Mouse (Mus musculus) neural tube, embryonic 12.5 days (tissue): Measurements from ENCODE around the gene Prr12. TPM values are rescaled to one million over a fixed set of nuclear protein-coding genes. Genes with fewer than 3 reads are reported as not detected.

ENCODE experiments used
- ATAC-seq: fragments of 200-750 bp; cut with Nextera tagmentation; 2 replicates; pipeline ENCODE4 v1.8.0; 2017; ENCODE audit warnings: low read depth, mild to moderate bottlenecking, moderate TSS enrichment, moderate library complexity; ENCODE audit not compliant: low FRiP score
- H3K27ac ChIP-seq: fragments of 300-500 bp; sonication (generic); 2 replicates; pipeline ENCODE4 v1.5.1; 2016
- H3K27me3 ChIP-seq: fragments of 300-500 bp; sonication (generic); replicated peaks from 2 replicates; pipeline ENCODE4 v1.6.1; 2016; ENCODE audit warnings: mild to moderate bottlenecking
- H3K36me3 ChIP-seq: fragments of 300-500 bp; sonication (generic); 2 replicates; pipeline ENCODE4 v1.6.1; 2016; ENCODE audit warnings: mild to moderate bottlenecking
- H3K4me1 ChIP-seq: fragments of 300-500 bp; sonication (generic); 2 replicates; pipeline ENCODE4 v1.6.1; 2016
- H3K4me2 ChIP-seq: fragments of 300-500 bp; sonication (generic); replicated peaks from 2 replicates; pipeline ENCODE4 v1.6.1; 2016; ENCODE audit warnings: mild to moderate bottlenecking
- H3K4me3 ChIP-seq: fragments of 300-500 bp; sonication (generic); 2 replicates; pipeline ENCODE4 v1.5.1; 2016
- H3K9ac ChIP-seq: fragments of 300-500 bp; sonication (generic); 2 replicates; pipeline ENCODE4 v1.6.1; 2016; ENCODE audit warnings: mild to moderate bottlenecking
- H3K9me3 ChIP-seq: fragments of 300-500 bp; sonication (generic); 2 replicates; pipeline ENCODE4 v1.6.1; 2016; ENCODE audit warnings: mild to moderate bottlenecking
- WGBS: fragments of 180-500 bp; shearing (Covaris S2); methylation state at CpG from one replicate; pipeline ENCODE4 v1.1.7; 2016; 5-methylcytosine and 5-hydroxymethylcytosine counted together
- polyA plus RNA-seq: library from polyadenylated mRNA; unstranded; fragments of >200 nt; fragmentation: Nextera tagmentation; extraction: Ambion mirVana; gene quantifications from 2 replicates; pipeline ENCODE4 v1.2.1, GENCODE M21; 2016

Gene Prr12
- polyA plus RNA-seq, 1 experiment from 2014 or later = 11.8 TPM

- no peak for ATAC-seq
- no peak overlapping the region for H3K9ac ChIP-seq
- no peaks in the 10 kb centered on the region for H3K9me3 ChIP-seq
- 78% methylated on average over 10 of the region's 10 CpGs for WGBS
- H3K4me1 ChIP-seq = peaks cover 30% of the 10 kb centered on the region
- no peaks in the 10 kb centered on the region for H3K27me3 ChIP-seq
- peak overlapping the region; percentile 6; the same call in 1 of the 2 replicates for H3K4me2 ChIP-seq
- no peaks in the 10 kb centered on the region for H3K36me3 ChIP-seq
- H3K27ac ChIP-seq = no peak overlapping the region
- no peak overlapping the region for H3K4me3 ChIP-seq
These were observed 6.2 kb upstream of the Prr12 start for GRCm38 (mm10) chr7:45058607-45059571.

GRCm38 (mm10) chr7:45056972-45057348 lies 4.3 kb upstream of the Prr12 start:
- H3K4me2 ChIP-seq = no peak overlapping the region
- no peak for ATAC-seq
- no peaks in the 10 kb centered on the region for H3K36me3 ChIP-seq
- H3K9me3 ChIP-seq = no peaks in the 10 kb centered on the region
- no peak overlapping the region for H3K9ac ChIP-seq
- H3K4me3 ChIP-seq = no peak overlapping the region
- H3K4me1 ChIP-seq = peaks cover 22% of the 10 kb centered on the region
- H3K27me3 ChIP-seq = no peaks in the 10 kb centered on the region
- no peak overlapping the region for H3K27ac ChIP-seq

- no peaks in the 10 kb centered on the region for H3K36me3 ChIP-seq
- no peaks in the 10 kb centered on the region for H3K27me3 ChIP-seq
- WGBS = 68% methylated on average over 14 of the region's 14 CpGs
- H3K9ac ChIP-seq = no peak overlapping the region
- H3K9me3 ChIP-seq = no peaks in the 10 kb centered on the region
- ATAC-seq = no peak
- no peak overlapping the region for H3K27ac ChIP-seq
- no peak overlapping the region for H3K4me2 ChIP-seq
- H3K4me1 ChIP-seq = peaks cover 24% of the 10 kb centered on the region
- H3K4me3 ChIP-seq = no peak overlapping the region
These were observed 3.8 kb upstream of the Prr12 start for GRCm38 (mm10) chr7:45056329-45056971.

GRCm38 (mm10) chr7:45053931-45054510 lies 1.3 kb upstream of the Prr12 start:
- peaks cover 18% of the 10 kb centered on the region for H3K36me3 ChIP-seq

GRCm38 (mm10) chr7:45053117-45053930 lies 643 bp upstream of the Prr12 start:
- peaks cover 20% of the 10 kb centered on the region for H3K4me1 ChIP-seq
- peak overlapping the region; percentile 91 for H3K4me2 ChIP-seq
- peak overlapping the region; percentile 92 for H3K9ac ChIP-seq
- H3K36me3 ChIP-seq = peaks cover 25% of the 10 kb centered on the region
- no peaks in the 10 kb centered on the region for H3K9me3 ChIP-seq
- peak overlapping the region; percentile 91 for H3K27ac ChIP-seq
- H3K4me3 ChIP-seq = peak overlapping the region; percentile 87
- no peaks in the 10 kb centered on the region for H3K27me3 ChIP-seq
- peak; percentile 52 for ATAC-seq
- 1% methylated on average over 44 of the region's 59 CpGs for WGBS

More at GRCm38 (mm10) chr7:45053931-45054510, 1.3 kb upstream of the Prr12 start:
- Histone ChIP-seq H3K27me3 (no peaks in the 10 kb centered on the region), H3K4me3 (peak overlapping the region; percentile 87), H3K27ac (peak overlapping the region; percentile 91), H3K4me2 (peak overlapping the region; percentile 91), H3K4me1 (peaks cover 25% of the 10 kb centered on the region), H3K9me3 (no peaks in the 10 kb centered on the region), H3K9ac (peak overlapping the region; percentile 92)
- under 1% methylated on average over 33 of the region's 33 CpGs for WGBS
- peak; percentile 86 for ATAC-seq

GRCm38 (mm10) chr7:45052181-45052861 lies 360 bp downstream of the Prr12 start:
- WGBS = under 1% methylated on average over 38 of the region's 38 CpGs
- Histone ChIP-seq H3K27ac (peak overlapping the region; percentile 91), H3K9ac (peak overlapping the region; percentile 92), H3K36me3 (peaks cover 35% of the 10 kb centered on the region), H3K27me3 (no peaks in the 10 kb centered on the region), H3K4me2 (peak overlapping the region; percentile 91), H3K4me1 (peaks cover 20% of the 10 kb centered on the region), H3K9me3 (no peaks in the 10 kb centered on the region), H3K4me3 (peak overlapping the region; percentile 87)
- ATAC-seq = no peak

- Histone ChIP-seq H3K9ac (peak overlapping the region; percentile 92), H3K27me3 (no peaks in the 10 kb centered on the region), H3K4me3 (peak overlapping the region; percentile 87), H3K27ac (peak overlapping the region; percentile 91; the same call in 1 of the 2 replicates), H3K4me2 (peak overlapping the region; percentile 91), H3K9me3 (no peaks in the 10 kb centered on the region), H3K36me3 (peaks cover 43% of the 10 kb centered on the region), H3K4me1 (peaks cover 20% of the 10 kb centered on the region)
- WGBS = 2% methylated on average over 13 of the region's 13 CpGs
- no peak for ATAC-seq
These were observed 1.1 kb downstream of the Prr12 start for GRCm38 (mm10) chr7:45051601-45051974.

- peak overlapping the region; percentile 91 for H3K4me2 ChIP-seq
- peak overlapping the region; percentile 92 for H3K9ac ChIP-seq
- WGBS = 2% methylated on average over 16 of the region's 16 CpGs
- H3K27me3 ChIP-seq = no peaks in the 10 kb centered on the region
- peaks cover 48% of the 10 kb centered on the region for H3K36me3 ChIP-seq
- H3K4me3 ChIP-seq = peak overlapping the region; percentile 87
- H3K4me1 ChIP-seq = peaks cover 20% of the 10 kb centered on the region
- H3K9me3 ChIP-seq = no peaks in the 10 kb centered on the region
- peak; percentile 31 for ATAC-seq
- H3K27ac ChIP-seq = no peak overlapping the region
These were observed 1.6 kb downstream of the Prr12 start for GRCm38 (mm10) chr7:45050945-45051600.

- Histone ChIP-seq H3K27me3 (no peaks in the 10 kb centered on the region), H3K4me1 (peaks cover 20% of the 10 kb centered on the region), H3K27ac (no peak overlapping the region), H3K4me2 (no peak overlapping the region), H3K9me3 (no peaks in the 10 kb centered on the region), H3K4me3 (no peak overlapping the region), H3K9ac (no peak overlapping the region), H3K36me3 (peaks cover 68% of the 10 kb centered on the region)
- 94% methylated on average over 23 of the region's 23 CpGs for WGBS
- no peak for ATAC-seq
These were observed 3.6 kb downstream of the Prr12 start for GRCm38 (mm10) chr7:45048923-45049657.

- no peak overlapping the region for H3K4me3 ChIP-seq
- ATAC-seq = no peak
- H3K9ac ChIP-seq = no peak overlapping the region
- H3K27ac ChIP-seq = no peak overlapping the region
- H3K4me1 ChIP-seq = peaks cover 20% of the 10 kb centered on the region
- no peaks in the 10 kb centered on the region for H3K27me3 ChIP-seq
- WGBS = 94% methylated on average over 38 of the region's 38 CpGs
- H3K9me3 ChIP-seq = no peaks in the 10 kb centered on the region
- peaks cover 76% of the 10 kb centered on the region for H3K36me3 ChIP-seq
- no peak overlapping the region for H3K4me2 ChIP-seq
These were observed 4.4 kb downstream of the Prr12 start for GRCm38 (mm10) chr7:45048001-45048890.
